Mouse (Mus musculus) brown adipose tissue, adult 24 weeks (tissue): Measurements from ENCODE around the gene Zfp664. TPM values are rescaled to one million over a fixed set of nuclear protein-coding genes. Genes with fewer than 3 reads are reported as not detected.

Experiments
- H3K27ac ChIP-seq: fragments of 200-500 bp; replicated peaks from 2 replicates; pipeline ENCODE4 v1.5.1; 2012; ENCODE audit warnings: low read depth, mild to moderate bottlenecking, low read length
- H3K4me1 ChIP-seq: fragments of 200-500 bp; 2 replicates; pipeline ENCODE4 v1.6.1; 2012; ENCODE audit warnings: low read length, mixed read lengths; ENCODE audit not compliant: control insufficient read depth, insufficient read depth, insufficient read length
- H3K4me3 ChIP-seq: fragments of 200-500 bp; 2 replicates; pipeline ENCODE4 v1.5.1; 2012; ENCODE audit warnings: low read depth, mild to moderate bottlenecking, low read length, moderate library complexity; ENCODE audit not compliant: insufficient read depth
- polyA plus RNA-seq: library from polyadenylated mRNA; stranded (reverse); fragments of >200 nt; gene quantifications from 2 replicates; pipeline ENCODE4 v1.2.4, GENCODE M21; 2012; ENCODE audit not compliant: missing spikeins, insufficient read depth, insufficient read length

Zfp664 gene
- polyA plus RNA-seq, 1 experiment = 44.4 TPM

DNA sequence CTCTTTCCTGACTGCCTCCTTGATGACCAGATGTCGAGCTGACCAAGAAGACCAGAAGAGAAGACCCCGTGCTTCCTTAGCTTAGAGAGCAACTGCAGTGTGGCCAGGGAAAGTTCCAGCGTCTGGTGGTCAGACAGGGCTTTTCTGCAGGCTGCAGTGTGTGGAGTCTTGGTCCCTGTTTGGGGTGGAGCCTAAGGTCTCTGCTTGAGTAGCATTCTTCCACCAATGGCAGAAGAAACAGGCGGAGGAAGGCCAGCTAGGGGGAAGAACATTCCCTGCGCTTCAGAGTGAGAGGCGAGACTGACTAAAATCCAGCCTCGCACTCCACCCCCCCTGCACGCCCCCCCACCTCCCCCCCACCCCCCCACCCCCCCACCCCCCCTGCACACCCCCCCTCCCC lies 33.6 kb downstream of the Zfp664 start:
- Histone ChIP-seq H3K4me1 (peaks cover 4% of the 10 kb centered on the region), H3K27ac (no peak overlapping the region), H3K4me3 (no peak overlapping the region)

DNA sequence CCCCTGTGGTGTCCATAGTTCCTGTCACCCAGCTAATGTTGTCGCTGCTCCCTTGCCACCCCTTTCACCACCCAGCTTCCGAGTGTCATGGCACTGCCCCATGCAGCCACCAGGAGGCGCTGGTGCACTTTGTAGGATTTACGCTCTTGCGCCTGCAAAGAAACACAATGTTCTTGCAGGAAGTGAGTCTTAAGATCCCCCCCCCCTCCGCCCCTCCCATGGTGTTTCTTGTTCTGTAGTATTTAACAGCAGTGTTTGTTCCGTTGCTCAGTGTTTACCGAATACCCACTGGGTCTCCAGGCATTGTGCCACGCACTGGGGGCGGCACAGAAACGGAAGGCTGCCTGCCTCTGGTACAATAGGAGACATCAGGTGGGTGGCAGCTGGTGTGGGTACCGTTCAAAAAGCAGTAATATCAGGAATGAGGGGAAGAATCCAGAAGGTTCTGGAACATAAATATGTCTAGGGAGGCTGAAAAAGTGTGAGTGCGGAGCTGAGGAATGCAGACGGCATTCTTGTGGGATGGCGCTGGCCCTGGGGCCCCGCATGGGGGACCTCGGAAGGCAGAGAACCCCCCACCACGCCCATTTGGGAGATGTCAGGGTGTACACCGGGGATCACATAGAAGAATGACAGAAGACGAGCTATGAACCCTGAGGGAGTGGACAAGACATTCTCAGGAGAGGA lies 37.6 kb downstream of the Zfp664 start:
- peaks cover 2% of the 10 kb centered on the region; the same call in 1 of the 2 replicates for H3K4me1 ChIP-seq
- H3K27ac ChIP-seq = 0 out of 2 replicates have a peak overlapping the region, but pooled peaks have one; percentile 11
- peak overlapping the region; percentile 33 for H3K4me3 ChIP-seq

GRCm38 (mm10) chr5:124900738-124901490 lies 38.4 kb downstream of the Zfp664 start:
- Histone ChIP-seq H3K4me3 (no peak overlapping the region), H3K27ac (no peak overlapping the region), H3K4me1 (peaks cover 2% of the 10 kb centered on the region; the same call in 1 of the 2 replicates)

GRCm38 (mm10) chr5:124901675-124902074 lies 39.2 kb downstream of the Zfp664 start:
- no peak overlapping the region for H3K27ac ChIP-seq
- H3K4me1 ChIP-seq = peaks cover 2% of the 10 kb centered on the region; the same call in 1 of the 2 replicates
- no peak overlapping the region for H3K4me3 ChIP-seq

- Histone ChIP-seq H3K4me3 (no peak overlapping the region), H3K4me1 (peaks cover 2% of the 10 kb centered on the region; the same call in 1 of the 2 replicates), H3K27ac (no peak overlapping the region)
Observed at GRCm38 (mm10) chr5:124902195-124902594, 39.7 kb downstream of the Zfp664 start.

- H3K27ac ChIP-seq = no peak overlapping the region
- peaks cover 2% of the 10 kb centered on the region; the same call in 1 of the 2 replicates for H3K4me1 ChIP-seq
- no peak overlapping the region for H3K4me3 ChIP-seq
Observed at GRCm38 (mm10) chr5:124903852-124904251, 41.4 kb downstream of the Zfp664 start.

GRCm38 (mm10) chr5:124906890-124907289 lies 44.4 kb downstream of the Zfp664 start:
- H3K4me1 ChIP-seq = no peaks in the 10 kb centered on the region
- no peak overlapping the region for H3K27ac ChIP-seq

GRCm38 (mm10) chr5:124908860-124909259 lies 46.4 kb downstream of the Zfp664 start:
- H3K4me1 ChIP-seq = no peaks in the 10 kb centered on the region
- H3K27ac ChIP-seq = no peak overlapping the region
- no peak overlapping the region for H3K4me3 ChIP-seq

More at GRCm38 (mm10) chr5:124906890-124907289, 44.4 kb downstream of the Zfp664 start:
- H3K4me3 ChIP-seq = no peak overlapping the region

DNA sequence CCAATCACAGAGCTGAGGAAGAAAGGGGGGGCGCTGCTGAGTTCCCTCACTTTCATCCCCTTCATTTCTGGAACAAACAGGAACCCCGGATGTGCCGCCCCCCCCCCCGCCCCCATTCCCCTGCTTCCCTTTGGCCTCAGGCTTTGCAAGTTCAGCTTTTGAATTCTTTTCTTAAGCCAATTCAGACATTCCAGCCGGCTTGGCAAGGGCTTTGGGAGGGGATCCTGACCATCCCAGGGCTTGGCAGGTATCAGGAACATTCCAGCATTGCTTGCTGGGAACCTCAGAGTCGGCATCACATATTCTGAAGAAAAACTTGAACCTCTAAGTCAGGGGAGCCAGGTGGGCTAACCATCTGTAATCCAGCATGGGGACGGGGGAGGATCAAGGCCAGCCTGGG lies 49.8 kb downstream of the Zfp664 start:
- no peak overlapping the region for H3K27ac ChIP-seq
- H3K4me1 ChIP-seq = no peaks in the 10 kb centered on the region
- no peak overlapping the region for H3K4me3 ChIP-seq

DNA sequence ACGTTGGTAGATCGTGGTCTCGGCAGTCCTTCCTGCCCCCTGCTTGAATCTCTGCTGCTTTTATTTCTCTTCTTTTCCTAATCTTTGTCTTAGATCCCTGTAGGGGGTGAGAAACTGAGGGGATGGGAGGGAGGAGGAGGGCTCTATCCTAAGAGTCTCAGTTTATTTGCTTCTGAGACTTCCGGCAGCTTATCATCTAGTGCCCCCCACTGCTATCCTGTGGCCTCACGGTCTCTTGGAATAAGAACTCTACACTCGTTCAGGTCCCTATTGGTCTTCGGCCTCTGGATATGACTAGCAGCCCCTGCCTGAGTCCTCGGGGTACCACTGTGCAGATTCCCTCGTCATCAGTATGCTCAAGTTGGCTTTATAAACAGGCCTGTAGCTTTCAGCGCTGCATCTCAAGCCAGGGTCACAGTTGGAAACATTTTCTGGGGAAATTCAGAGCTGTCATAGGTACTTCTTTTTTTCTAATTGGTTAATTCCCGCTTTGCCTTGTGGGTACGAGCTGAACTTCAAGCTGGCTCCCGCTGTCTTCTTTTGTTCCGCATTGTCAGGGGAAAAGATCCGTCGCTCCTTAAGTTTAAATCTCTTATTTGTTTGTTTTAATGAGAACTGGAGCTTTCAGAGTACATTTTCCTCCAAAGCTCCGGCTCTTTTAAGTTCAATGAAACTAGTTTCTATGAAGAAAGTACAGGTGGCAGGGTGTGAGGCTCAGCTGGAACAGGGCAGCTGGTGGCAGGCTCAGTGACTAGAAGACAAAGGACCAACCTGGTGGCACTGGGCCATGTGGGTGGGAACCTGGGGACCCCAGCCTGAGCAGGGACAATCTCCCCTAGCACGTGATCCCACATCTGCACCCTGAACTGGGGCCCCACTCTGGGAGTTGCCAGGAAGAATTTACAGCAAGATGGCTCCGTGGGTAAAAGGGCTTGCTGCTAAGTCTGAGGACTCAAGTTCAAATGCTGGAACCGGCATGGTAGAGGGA lies 50.7 kb downstream of the Zfp664 start:
- Histone ChIP-seq H3K4me3 (no peak overlapping the region), H3K4me1 (no peaks in the 10 kb centered on the region), H3K27ac (no peak overlapping the region)

DNA sequence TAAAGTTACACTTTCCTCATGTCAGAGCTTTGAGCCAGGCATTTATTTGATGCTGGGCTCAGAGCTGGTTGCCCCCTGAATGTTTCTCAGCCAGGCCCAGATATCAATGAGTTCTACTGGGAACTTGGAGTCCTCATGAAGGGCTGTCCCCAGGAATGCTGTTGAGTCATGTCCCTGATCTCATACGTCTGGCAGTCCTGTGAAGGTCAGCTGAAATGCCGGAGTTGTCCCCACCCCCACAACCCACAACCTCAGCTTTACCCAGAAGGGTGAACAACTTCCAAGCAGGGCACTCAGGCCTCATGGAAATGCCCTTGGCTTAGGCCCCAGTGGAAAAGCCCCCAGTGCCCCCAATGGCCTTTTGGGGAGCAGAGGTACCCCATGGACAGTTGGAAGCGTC lies 57.3 kb downstream of the Zfp664 start:
- no peak overlapping the region for H3K4me3 ChIP-seq
- H3K4me1 ChIP-seq = peaks cover 4% of the 10 kb centered on the region; the same call in 1 of the 2 replicates
- H3K27ac ChIP-seq = no peak overlapping the region

- peaks cover 4% of the 10 kb centered on the region; the same call in 1 of the 2 replicates for H3K4me1 ChIP-seq
- H3K4me3 ChIP-seq = no peak overlapping the region
- no peak overlapping the region for H3K27ac ChIP-seq
Observed at GRCm38 (mm10) chr5:124921410-124921809, 58.9 kb downstream of the Zfp664 start.

DNA sequence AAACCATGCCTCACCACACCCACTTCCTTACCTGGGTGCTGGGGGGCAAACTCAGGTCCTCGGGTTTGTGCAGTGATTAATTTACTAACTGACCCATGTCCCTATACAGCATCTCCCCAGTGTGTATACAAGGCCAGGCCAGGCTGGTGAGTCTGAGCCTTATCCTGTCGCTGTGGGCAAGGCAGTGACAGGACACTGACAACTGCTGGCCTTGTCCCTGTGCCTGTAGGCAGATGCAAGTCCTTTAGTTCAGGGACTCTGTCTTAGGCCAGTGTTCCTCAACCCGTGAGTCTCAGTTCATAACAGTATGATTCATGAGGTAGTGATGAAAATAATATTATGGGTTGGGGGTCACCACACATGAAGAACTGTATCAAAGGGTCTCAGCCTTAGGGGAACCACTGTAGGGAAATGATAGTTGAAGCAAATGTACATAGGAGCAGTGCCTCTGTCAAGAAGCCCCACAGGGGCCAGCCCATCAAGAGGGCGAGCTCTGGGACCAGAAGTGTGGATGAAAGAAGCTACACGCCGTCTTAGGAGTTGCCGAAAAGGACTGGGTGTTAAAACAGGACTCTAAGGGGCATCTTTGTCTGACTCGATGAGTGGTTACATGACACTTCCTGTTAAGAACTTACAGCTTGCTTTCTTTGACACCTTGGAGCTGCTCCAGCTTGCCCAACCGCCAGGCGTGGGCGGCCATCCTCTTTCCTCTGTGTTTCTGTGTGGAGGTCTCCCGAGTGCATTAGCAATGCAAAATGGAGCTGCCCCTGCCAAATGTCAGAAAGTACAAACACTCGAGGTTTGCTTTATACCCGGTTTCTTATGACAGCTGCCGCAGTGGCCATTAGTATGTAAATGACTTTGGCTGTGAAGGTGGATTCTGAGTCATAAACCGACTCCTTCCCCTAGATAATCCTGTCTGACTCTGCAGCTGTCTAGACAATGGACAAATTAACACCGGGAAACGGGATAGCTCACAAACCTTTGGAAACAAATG lies 60.2 kb downstream of the Zfp664 start:
- Histone ChIP-seq H3K4me1 (peaks cover 4% of the 10 kb centered on the region; the same call in 1 of the 2 replicates), H3K4me3 (no peak overlapping the region), H3K27ac (no peak overlapping the region)
